Mouse (Mus musculus): Measurements from ENCODE around the gene Gna15. TPM values are rescaled to one million over a fixed set of nuclear protein-coding genes. Genes with fewer than 3 reads are reported as not detected.

Gene Gna15
- polyA plus RNA-seq, 1 experiment = 9.4 TPM

DNA sequence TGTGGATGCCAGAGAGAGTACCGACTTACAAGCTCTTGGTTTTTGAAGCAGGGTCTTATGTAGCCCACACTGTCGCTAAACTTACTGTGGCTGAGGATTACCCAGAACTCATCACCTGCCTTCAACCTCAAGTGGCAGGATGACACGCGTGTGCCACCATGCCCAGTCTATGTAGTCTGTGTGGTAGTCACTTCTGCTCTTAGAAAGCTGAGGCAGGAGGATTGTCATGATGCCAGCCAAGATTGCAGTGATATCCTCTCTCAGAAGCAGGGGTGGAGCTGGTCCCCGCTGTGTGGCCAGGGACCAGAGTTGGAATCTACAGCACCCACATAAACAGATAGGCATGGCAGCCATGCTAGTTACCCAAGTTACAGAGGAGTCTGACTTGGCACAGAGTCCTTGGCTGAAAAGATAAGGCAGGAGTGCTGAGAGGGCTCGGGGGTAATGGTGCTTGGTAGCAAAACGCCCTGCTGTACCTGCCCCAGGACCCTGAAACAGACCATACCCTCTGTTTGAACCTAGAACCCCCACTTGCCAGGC lies 38.5 kb downstream of the Gna15 start:
- Histone ChIP-seq H3K4me1 (ENCODE audit: control insufficient read depth, insufficient read depth, low read length) (peaks cover 2% of the 10 kb centered on the region), H3K27ac (ENCODE audit: control insufficient read depth, insufficient read depth, low read depth, low read length, poor library complexity) (0 out of 2 replicates have a peak overlapping the region, but pooled peaks have one; percentile 2), H3K4me3 (replicated peaks; ENCODE audit: control insufficient read depth, low read depth, low read length) (no peak overlapping the region)
- no peak for TF ChIP-seq POLR2A (IDR thresholded peaks at IDR 0.05; ENCODE audit: borderline replicate concordance, control insufficient read depth, low read depth, low read length)
- no peak for TF ChIP-seq CTCF (IDR thresholded peaks at IDR 0.05; ENCODE audit: control insufficient read depth, insufficient read depth, low read length)
- WGBS = 62% methylated on average over 7 of the region's 7 CpGs

DNA sequence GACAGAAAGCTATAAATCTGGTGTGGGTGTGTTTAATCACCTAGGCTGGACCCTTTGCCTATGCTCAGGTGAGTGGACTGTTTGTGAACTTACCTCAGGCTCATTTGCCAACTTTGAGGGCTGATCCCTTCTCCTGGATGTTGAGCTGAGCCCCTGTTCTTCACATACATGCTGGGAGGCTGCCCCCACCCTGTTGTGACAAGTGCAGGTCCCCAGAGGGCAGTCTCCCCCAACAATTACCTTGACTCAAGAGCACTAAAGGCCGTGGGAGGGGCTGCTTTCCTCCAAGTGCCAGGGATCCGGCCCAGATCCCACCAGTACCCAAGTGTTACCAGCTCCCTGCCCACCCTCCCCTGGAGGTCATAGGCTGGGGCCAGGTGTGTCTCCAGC lies 39.0 kb downstream of the Gna15 start:
- 2% methylated on average over 2 of the region's 2 CpGs for WGBS
- Histone ChIP-seq H3K4me3 (replicated peaks; ENCODE audit: control insufficient read depth, low read depth, low read length) (no peak overlapping the region), H3K4me1 (ENCODE audit: control insufficient read depth, insufficient read depth, low read length) (peaks cover 2% of the 10 kb centered on the region), H3K27ac (ENCODE audit: control insufficient read depth, insufficient read depth, low read depth, low read length, poor library complexity) (no peak overlapping the region)
- TF ChIP-seq POLR2A (IDR thresholded peaks at IDR 0.05; ENCODE audit: borderline replicate concordance, control insufficient read depth, low read depth, low read length) (no peak), CTCF (IDR thresholded peaks at IDR 0.05; ENCODE audit: control insufficient read depth, insufficient read depth, low read length) (peak; percentile 55)

DNA sequence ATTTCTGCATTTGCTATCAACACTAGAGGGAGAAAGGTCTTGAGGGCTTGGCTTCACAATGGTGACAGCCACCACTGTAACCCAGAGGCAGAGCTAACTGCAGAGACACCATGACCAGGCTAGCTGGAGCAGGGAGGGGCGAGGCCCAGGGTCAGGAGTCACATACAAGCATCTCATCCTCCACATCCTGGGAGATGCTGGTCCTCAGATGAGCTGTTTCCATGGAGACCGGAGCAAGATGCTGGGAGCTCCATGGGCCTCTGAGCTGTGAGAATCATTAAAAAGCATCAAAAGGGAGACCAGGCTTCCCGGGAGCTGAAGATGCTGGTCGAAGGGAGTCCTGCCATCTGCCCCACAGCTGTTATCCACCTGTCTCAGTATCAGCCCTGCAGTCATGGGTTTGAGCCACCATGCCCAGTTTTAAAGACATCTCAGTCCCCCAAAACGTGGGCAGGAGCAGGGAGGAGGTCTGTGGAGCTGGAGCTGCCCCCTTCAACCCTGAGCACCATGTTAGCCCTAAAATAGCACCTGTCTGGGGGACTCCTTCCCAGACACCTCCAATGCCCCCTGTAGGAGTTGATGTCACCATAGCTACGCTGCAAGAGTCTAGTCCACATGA lies 39.5 kb downstream of the Gna15 start:
- Histone ChIP-seq H3K27ac (ENCODE audit: control insufficient read depth, insufficient read depth, low read depth, low read length, poor library complexity) (no peak overlapping the region), H3K4me1 (ENCODE audit: control insufficient read depth, insufficient read depth, low read length) (peaks cover 2% of the 10 kb centered on the region), H3K4me3 (replicated peaks; ENCODE audit: control insufficient read depth, low read depth, low read length) (no peak overlapping the region)
- 59% methylated on average over 6 of the region's 6 CpGs for WGBS
- no peak for TF ChIP-seq POLR2A (IDR thresholded peaks at IDR 0.05; ENCODE audit: borderline replicate concordance, control insufficient read depth, low read depth, low read length)
- TF ChIP-seq CTCF (IDR thresholded peaks at IDR 0.05; ENCODE audit: control insufficient read depth, insufficient read depth, low read length) = no peak

DNA sequence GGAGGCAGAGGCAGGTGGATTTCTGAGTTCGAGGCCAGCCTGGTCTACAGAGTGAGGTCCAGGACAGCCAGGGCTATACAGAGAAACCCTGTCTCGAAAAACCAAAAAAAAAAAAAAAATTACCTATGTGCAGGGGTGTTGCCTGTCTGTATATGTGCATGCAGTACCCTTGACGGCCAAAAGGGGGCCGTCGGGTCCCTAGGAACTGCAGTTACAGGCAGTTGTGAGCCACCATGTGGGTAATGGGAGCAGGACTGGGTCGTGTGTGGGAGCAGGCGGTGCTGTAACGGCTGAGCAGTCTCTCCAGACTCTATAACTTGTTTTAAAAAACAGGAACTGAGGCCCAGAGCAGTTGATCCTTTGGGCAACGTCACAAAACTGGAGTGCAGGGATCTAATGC lies 40.0 kb downstream of the Gna15 start:
- peak; percentile 60 for TF ChIP-seq CTCF (IDR thresholded peaks at IDR 0.05; ENCODE audit: control insufficient read depth, insufficient read depth, low read length)
- no peak for TF ChIP-seq POLR2A (IDR thresholded peaks at IDR 0.05; ENCODE audit: borderline replicate concordance, control insufficient read depth, low read depth, low read length)
- WGBS = 11% methylated on average over 9 of the region's 9 CpGs
- no peak overlapping the region for H3K4me3 ChIP-seq (replicated peaks; ENCODE audit: control insufficient read depth, low read depth, low read length)
- no peak overlapping the region for H3K27ac ChIP-seq (ENCODE audit: control insufficient read depth, insufficient read depth, low read depth, low read length, poor library complexity)
- H3K4me1 ChIP-seq (ENCODE audit: control insufficient read depth, insufficient read depth, low read length) = peaks cover 2% of the 10 kb centered on the region

- H3K27ac ChIP-seq (ENCODE audit: control insufficient read depth, insufficient read depth, low read depth, low read length, poor library complexity) = no peak within 1 kb of the TSS
- H3K4me3 ChIP-seq (replicated peaks; ENCODE audit: control insufficient read depth, low read depth, low read length) = no peak within 1 kb of the TSS
- TF ChIP-seq CTCF (IDR thresholded peaks at IDR 0.05; ENCODE audit: control insufficient read depth, insufficient read depth, low read length) (peak; percentile 59), POLR2A (IDR thresholded peaks at IDR 0.05; ENCODE audit: borderline replicate concordance, control insufficient read depth, low read depth, low read length) (no peak)
- under 1% methylated on average over 36 of the region's 36 CpGs for WGBS
- peaks cover 2% of the 10 kb centered on the region for H3K4me1 ChIP-seq (ENCODE audit: control insufficient read depth, insufficient read depth, low read length)
Observed at GRCm38 (mm10) chr10:81482533-81482889, 41.5 kb downstream of the Gna15 start, which contains the start of gene Celf5. TSS of gene Celf5 (minus strand) at chr10:81482709.

- Histone ChIP-seq H3K27ac (ENCODE audit: control insufficient read depth, insufficient read depth, low read depth, low read length, poor library complexity) (no peak overlapping the region), H3K4me1 (ENCODE audit: control insufficient read depth, insufficient read depth, low read length) (peaks cover 2% of the 10 kb centered on the region), H3K4me3 (replicated peaks; ENCODE audit: control insufficient read depth, low read depth, low read length) (no peak overlapping the region)
- WGBS = 9% methylated on average over 35 of the region's 35 CpGs
- TF ChIP-seq POLR2A (IDR thresholded peaks at IDR 0.05; ENCODE audit: borderline replicate concordance, control insufficient read depth, low read depth, low read length) = no peak
- TF ChIP-seq CTCF (IDR thresholded peaks at IDR 0.05; ENCODE audit: control insufficient read depth, insufficient read depth, low read length) = no peak
Observed at GRCm38 (mm10) chr10:81481605-81482532, 42.2 kb downstream of the Gna15 start.

DNA sequence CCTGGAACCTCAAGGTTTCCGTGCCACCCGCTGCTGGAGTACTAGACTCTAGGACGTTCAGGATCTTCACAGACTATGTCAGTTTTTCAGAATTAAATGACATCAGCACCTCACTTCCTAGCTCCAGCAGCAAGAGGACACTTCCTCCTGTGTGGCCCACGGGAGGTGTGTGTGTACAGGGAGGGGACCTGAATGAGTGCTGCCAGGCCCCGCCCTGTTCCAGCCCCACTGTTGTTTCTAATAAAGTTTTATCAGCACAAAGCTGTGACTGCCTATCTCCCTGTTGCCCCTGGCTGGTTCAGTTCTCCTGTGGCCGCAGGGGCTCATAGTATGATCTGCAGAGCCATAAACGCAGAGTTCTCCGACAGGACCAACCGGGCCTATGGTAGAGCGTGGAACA lies 49.6 kb downstream of the Gna15 start:
- 67% methylated on average over 10 of the region's 10 CpGs for WGBS

GRCm38 (mm10) chr10:81473003-81473451 lies 51.0 kb downstream of the Gna15 start:
- WGBS = 2% methylated on average over 22 of the region's 22 CpGs
- no peak for TF ChIP-seq CTCF (IDR thresholded peaks at IDR 0.05; ENCODE audit: control insufficient read depth, insufficient read depth, low read length)
- TF ChIP-seq POLR2A (IDR thresholded peaks at IDR 0.05; ENCODE audit: borderline replicate concordance, control insufficient read depth, low read depth, low read length) = no peak
- Histone ChIP-seq H3K4me3 (replicated peaks; ENCODE audit: control insufficient read depth, low read depth, low read length) (no peak overlapping the region), H3K27ac (ENCODE audit: control insufficient read depth, insufficient read depth, low read depth, low read length, poor library complexity) (no peak overlapping the region), H3K4me1 (ENCODE audit: control insufficient read depth, insufficient read depth, low read length) (no peaks in the 10 kb centered on the region)

More for the DNA sequence above, 49.6 kb downstream of the Gna15 start:
- no peaks in the 10 kb centered on the region for H3K4me1 ChIP-seq (ENCODE audit: control insufficient read depth, insufficient read depth, low read length)
- no peak overlapping the region for H3K27ac ChIP-seq (ENCODE audit: control insufficient read depth, insufficient read depth, low read depth, low read length, poor library complexity)
- TF ChIP-seq CTCF (IDR thresholded peaks at IDR 0.05; ENCODE audit: control insufficient read depth, insufficient read depth, low read length) (no peak), POLR2A (IDR thresholded peaks at IDR 0.05; ENCODE audit: borderline replicate concordance, control insufficient read depth, low read depth, low read length) (no peak)
- no peak overlapping the region for H3K4me3 ChIP-seq (replicated peaks; ENCODE audit: control insufficient read depth, low read depth, low read length)

All from bone marrow, adult 2 months (tissue).